Mouse (Mus musculus): ENCODE measurements at regions not wholly inside any gene's neighbourhood (a gene's known extent, or its start where the extent isn't known, plus 50 kb on each side); places are given as distances from the start of the nearest gene placed in this dataset.

- no peak for ATAC-seq (ENCODE audit: poor library complexity, severe bottlenecking)
These were observed 60.3 kb downstream of the Fzd1 start for GRCm38 (mm10) chr5:4697346-4698095.

GRCm38 (mm10) chr5:4696701-4697100 is 61.1 kb downstream of the Fzd1 start:
- ATAC-seq (ENCODE audit: poor library complexity, severe bottlenecking), result no peak

GRCm38 (mm10) chr5:4689130-4689529 is 68.7 kb downstream of the Fzd1 start:
- ATAC-seq (ENCODE audit: poor library complexity, severe bottlenecking), result no peak

- no peak for ATAC-seq (ENCODE audit: poor library complexity, severe bottlenecking)
These were observed 82.5 kb downstream of the Fzd1 start for GRCm38 (mm10) chr5:4675316-4675715.

GRCm38 (mm10) chr5:4666381-4666780 is 91.5 kb downstream of the Fzd1 start:
- no peak for ATAC-seq (ENCODE audit: poor library complexity, severe bottlenecking)

- no peak for ATAC-seq (ENCODE audit: poor library complexity, severe bottlenecking)
These were observed 91.9 kb downstream of the Fzd1 start for GRCm38 (mm10) chr5:4665978-4666377.

GRCm38 (mm10) chr5:4664918-4665317 is 92.9 kb downstream of the Fzd1 start:
- no peak for ATAC-seq (ENCODE audit: poor library complexity, severe bottlenecking)

GRCm38 (mm10) chr5:4664488-4664887 is 93.3 kb downstream of the Fzd1 start:
- no peak for ATAC-seq (ENCODE audit: poor library complexity, severe bottlenecking)

GRCm38 (mm10) chr5:4662198-4662585 is 95.6 kb downstream of the Fzd1 start:
- ATAC-seq (ENCODE audit: poor library complexity, severe bottlenecking), result no peak

- no peak for ATAC-seq (ENCODE audit: poor library complexity, severe bottlenecking)
These were observed 96.2 kb downstream of the Fzd1 start for GRCm38 (mm10) chr5:4661420-4662197.

GRCm38 (mm10) chr5:4657982-4658381 is 99.9 kb downstream of the Fzd1 start:
- ATAC-seq (ENCODE audit: poor library complexity, severe bottlenecking), result no peak

- ATAC-seq (ENCODE audit: poor library complexity, severe bottlenecking), result no peak
These were observed 103.6 kb downstream of the Fzd1 start for GRCm38 (mm10) chr5:4654186-4654585.

- ATAC-seq (ENCODE audit: poor library complexity, severe bottlenecking), result no peak
These were observed 106.5 kb downstream of the Fzd1 start for GRCm38 (mm10) chr5:4651167-4651955.

GRCm38 (mm10) chr5:4650709-4651108 is 107.1 kb downstream of the Fzd1 start:
- no peak for ATAC-seq (ENCODE audit: poor library complexity, severe bottlenecking)

- no peak for ATAC-seq (ENCODE audit: poor library complexity, severe bottlenecking)
These were observed 107.8 kb downstream of the Fzd1 start for GRCm38 (mm10) chr5:4649858-4650556.

GRCm38 (mm10) chr5:4641041-4641440 is 116.8 kb downstream of the Fzd1 start:
- ATAC-seq (ENCODE audit: poor library complexity, severe bottlenecking), result no peak

- ATAC-seq (ENCODE audit: poor library complexity, severe bottlenecking), result no peak
These were observed 124.1 kb downstream of the Fzd1 start for GRCm38 (mm10) chr5:4633763-4634162.

- no peak for ATAC-seq (ENCODE audit: poor library complexity, severe bottlenecking)
These were observed 132.6 kb downstream of the Fzd1 start for GRCm38 (mm10) chr5:4625206-4625605.

- no peak for ATAC-seq (ENCODE audit: poor library complexity, severe bottlenecking)
These were observed 134.2 kb downstream of the Fzd1 start for GRCm38 (mm10) chr5:4623625-4624024.

GRCm38 (mm10) chr5:4620513-4621210 is 137.2 kb downstream of the Fzd1 start:
- ATAC-seq (ENCODE audit: poor library complexity, severe bottlenecking), result no peak

All from megakaryocyte, adult 5-6 weeks (primary cell).